Mouse (Mus musculus) cortical plate, adult 2 months (tissue): ENCODE data around the gene Npc1l1. TPM values are rescaled to one million over a fixed set of nuclear protein-coding genes. Genes with fewer than 3 reads are reported as not detected.
"Not testable (repeated sequence)": the region's sequence is repeated elsewhere in the genome, so short reads cannot be mapped to it uniquely, and the experiment has no call there.

Experiments used
- H3K27ac ChIP-seq: fragments of 200-500 bp; 2 replicates; pipeline ENCODE4 v1.5.1; 2012; ENCODE audit warnings: low read length, control low read depth, inconsistent platforms; ENCODE audit not compliant: insufficient read depth
- H3K4me1 ChIP-seq: fragments of 200-500 bp; 2 replicates; pipeline ENCODE4 v1.6.1; 2011; ENCODE audit warnings: low read length; ENCODE audit not compliant: control insufficient read depth, insufficient read depth
- H3K4me3 ChIP-seq: fragments of 200-500 bp; 2 replicates; pipeline ENCODE4 v1.5.1; 2011; ENCODE audit warnings: mild to moderate bottlenecking, low read length, control low read depth; ENCODE audit not compliant: insufficient read depth
- CTCF ChIP-seq: fragments of 200-500 bp; IDR thresholded peaks from 2 replicates; pipeline ENCODE4 v1.5.1; 2011; ENCODE audit warnings: mild to moderate bottlenecking, control low read depth, low read length; ENCODE audit not compliant: insufficient read depth; ENCODE audit errors: extremely low read depth
- POLR2A ChIP-seq: fragments of 200-500 bp; IDR thresholded peaks from 2 replicates; pipeline ENCODE4 v1.6.1; 2011; ENCODE audit warnings: mild to moderate bottlenecking, low read length, control low read depth; ENCODE audit not compliant: insufficient read depth; ENCODE audit errors: extremely low read depth
- polyA plus RNA-seq: library from polyadenylated mRNA; depleted of rRNA; stranded (reverse); fragments of >200 nt; gene quantifications from 2 replicates; pipeline ENCODE4 v1.2.3, GENCODE M21; 2012

Npc1l1 gene
- polyA plus RNA-seq, 1 experiment, result 2.0 TPM

DNA sequence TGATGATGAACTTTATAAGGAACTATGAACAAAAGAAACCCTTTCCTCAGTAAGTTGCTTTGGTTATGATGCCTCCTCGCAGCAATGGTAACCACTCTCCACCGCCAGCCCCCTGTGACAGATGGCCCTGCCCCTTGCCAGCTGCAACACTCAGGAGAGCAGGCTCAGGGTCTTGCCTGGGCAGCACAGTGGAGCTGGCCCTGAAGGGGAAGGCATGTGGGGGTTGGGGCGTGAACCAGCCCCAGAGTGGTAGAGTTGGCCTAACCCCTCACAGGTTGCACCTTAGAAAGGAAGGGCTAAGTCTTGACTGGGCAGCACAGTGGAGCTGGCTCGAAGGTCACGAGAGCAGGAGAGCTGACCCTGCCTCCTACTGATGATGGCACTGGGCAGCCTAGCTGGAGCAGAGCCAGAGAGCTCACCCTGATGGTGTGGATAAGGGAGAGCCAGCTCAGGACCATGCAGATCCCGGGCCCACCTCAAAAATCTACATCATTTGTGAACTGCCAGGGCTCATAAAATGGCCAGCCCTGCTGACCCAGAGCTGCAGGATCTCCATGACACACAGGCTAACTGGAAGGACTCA lies 26.6 kb upstream of the Npc1l1 start:
- no peak overlapping the region for H3K4me3 ChIP-seq
- no peak overlapping the region for H3K27ac ChIP-seq
- TF ChIP-seq POLR2A, result no peak
- no peak for TF ChIP-seq CTCF
- H3K4me1 ChIP-seq, result no peaks in the 10 kb centered on the region

GRCm38 (mm10) chr11:6254602-6255001 lies 24.7 kb upstream of the Npc1l1 start:
- not testable (repeated sequence) for H3K27ac ChIP-seq, H3K4me1 ChIP-seq, H3K4me3 ChIP-seq

DNA sequence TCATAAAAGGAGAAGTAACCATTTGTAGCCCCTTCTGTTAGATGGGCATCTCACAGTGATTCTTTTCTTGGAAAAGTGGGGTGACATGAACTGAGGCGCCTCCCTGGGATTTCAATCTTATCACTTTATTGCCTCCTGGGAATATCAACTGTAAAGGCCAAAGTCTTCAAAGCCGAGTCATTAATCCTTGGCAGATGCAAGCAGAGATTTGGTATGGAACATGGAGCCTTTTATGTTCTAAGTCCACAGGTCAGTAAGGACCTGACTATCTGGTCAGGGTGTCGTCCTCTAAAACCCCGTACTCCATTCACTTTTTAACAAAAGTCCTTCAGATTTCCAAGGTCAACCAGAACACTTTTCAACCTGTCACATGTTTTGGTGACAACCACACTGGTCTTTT lies 22.9 kb upstream of the Npc1l1 start:
- H3K4me3 ChIP-seq, result no peak overlapping the region
- H3K4me1 ChIP-seq, result no peaks in the 10 kb centered on the region
- TF ChIP-seq POLR2A (no peak), CTCF (no peak)
- no peak overlapping the region for H3K27ac ChIP-seq

DNA sequence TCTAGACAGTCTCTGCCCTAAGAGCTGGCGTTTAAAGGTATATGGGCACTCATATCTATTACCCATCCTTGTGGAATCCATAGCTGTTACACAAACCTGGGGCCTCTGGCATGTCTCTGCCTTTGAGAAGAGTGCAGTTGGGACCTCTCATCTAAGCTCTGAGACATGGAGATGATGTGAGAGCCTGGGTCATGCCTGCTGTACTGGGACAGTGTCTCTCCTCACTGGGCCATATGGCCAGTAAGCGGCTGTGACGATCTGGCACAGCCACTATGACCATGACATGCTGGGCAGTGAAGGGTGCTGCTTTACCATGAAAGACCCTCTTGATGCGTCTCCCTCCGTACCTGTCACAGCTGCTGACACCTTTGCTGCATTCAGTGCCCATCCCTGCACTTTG lies 22.3 kb upstream of the Npc1l1 start:
- H3K27ac ChIP-seq, result no peak overlapping the region
- TF ChIP-seq CTCF (no peak), POLR2A (no peak)
- no peak overlapping the region for H3K4me3 ChIP-seq
- H3K4me1 ChIP-seq, result no peaks in the 10 kb centered on the region

DNA sequence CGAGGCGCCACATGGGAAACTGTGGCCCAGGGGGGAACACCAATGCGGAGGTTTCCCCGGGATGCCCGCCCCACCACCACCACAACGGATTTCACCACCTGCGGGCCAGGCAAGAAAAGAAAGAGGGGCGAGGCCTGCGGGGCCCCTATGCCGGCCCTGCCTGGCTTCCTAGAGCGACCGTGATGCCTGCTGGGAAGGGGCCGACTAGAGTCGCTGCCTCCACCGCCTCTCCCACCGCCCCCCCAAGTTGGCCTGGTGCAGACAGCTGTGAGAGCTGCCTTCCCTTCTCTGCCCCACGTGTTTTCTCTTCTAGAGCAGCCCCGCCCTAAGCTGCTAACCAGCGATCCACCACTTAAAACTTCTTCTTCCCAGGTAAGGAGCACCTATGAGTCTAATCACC lies 14.8 kb upstream of the Npc1l1 start:
- no peak overlapping the region for H3K27ac ChIP-seq
- no peak for TF ChIP-seq POLR2A
- H3K4me3 ChIP-seq, result no peak overlapping the region
- no peaks in the 10 kb centered on the region for H3K4me1 ChIP-seq

GRCm38 (mm10) chr11:6233025-6233424 lies 3.1 kb upstream of the Npc1l1 start:
- TF ChIP-seq POLR2A (no peak), CTCF (no peak)
- Histone ChIP-seq H3K4me3 (no peak overlapping the region), H3K27ac (no peak overlapping the region), H3K4me1 (no peaks in the 10 kb centered on the region)

- no peak for TF ChIP-seq POLR2A
- TF ChIP-seq CTCF, result no peak
- no peak overlapping the region for H3K4me3 ChIP-seq
Observed at GRCm38 (mm10) chr11:6224541-6225229, 5.3 kb downstream of the Npc1l1 start.

GRCm38 (mm10) chr11:6222187-6222586 lies 7.8 kb downstream of the Npc1l1 start:
- Histone ChIP-seq H3K4me3 (no peak overlapping the region), H3K4me1 (no peaks in the 10 kb centered on the region), H3K27ac (no peak overlapping the region)
- no peak for TF ChIP-seq CTCF
- no peak for TF ChIP-seq POLR2A

More at GRCm38 (mm10) chr11:6224541-6225229, 5.3 kb downstream of the Npc1l1 start:
- Histone ChIP-seq H3K27ac (no peak overlapping the region), H3K4me1 (no peaks in the 10 kb centered on the region)

GRCm38 (mm10) chr11:6219967-6220366 lies 10.0 kb downstream of the Npc1l1 start:
- no peak for TF ChIP-seq CTCF
- TF ChIP-seq POLR2A, result no peak
- no peak overlapping the region for H3K4me3 ChIP-seq
- no peak overlapping the region for H3K27ac ChIP-seq
- H3K4me1 ChIP-seq, result no peaks in the 10 kb centered on the region

DNA sequence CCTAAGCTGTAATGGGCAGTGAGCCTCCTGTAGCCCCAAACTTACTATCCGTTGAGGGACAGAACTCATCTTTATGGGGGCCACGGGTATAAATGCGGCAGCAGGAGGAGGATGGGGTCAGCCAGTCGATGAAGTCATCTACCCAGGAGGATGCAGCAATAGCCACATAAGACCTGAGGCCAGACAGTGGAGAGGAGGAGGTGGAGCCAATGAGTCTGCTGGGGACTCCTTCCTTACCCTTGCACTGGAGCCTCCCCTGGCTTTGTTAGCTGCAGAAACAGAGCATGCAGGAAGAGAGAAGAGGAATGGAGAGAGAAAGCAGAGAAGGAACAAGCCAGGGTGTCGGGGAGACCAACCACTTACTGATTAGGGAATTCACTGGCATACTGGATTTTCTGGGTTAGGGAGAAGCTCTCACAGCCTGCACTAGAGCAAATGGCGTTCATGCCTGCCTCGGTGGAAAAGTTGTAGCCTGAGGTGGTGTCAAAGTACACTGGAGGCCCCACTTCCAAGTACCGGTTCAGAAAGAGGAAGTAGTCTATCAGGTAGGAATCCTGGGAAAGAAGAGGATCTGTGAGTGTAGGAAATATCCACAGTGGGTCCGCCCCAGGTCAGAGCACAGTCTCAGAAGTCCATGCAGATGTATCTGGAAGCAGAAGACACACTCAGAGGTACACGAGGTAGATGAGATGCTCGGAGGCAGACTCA lies 11.6 kb downstream of the Npc1l1 start:
- no peaks in the 10 kb centered on the region for H3K4me1 ChIP-seq
- no peak overlapping the region for H3K27ac ChIP-seq
- H3K4me3 ChIP-seq, result no peak overlapping the region
- TF ChIP-seq CTCF, result no peak
- TF ChIP-seq POLR2A, result no peak

- Histone ChIP-seq H3K4me1 (no peaks in the 10 kb centered on the region), H3K27ac (no peak overlapping the region), H3K4me3 (no peak overlapping the region)
- TF ChIP-seq CTCF (no peak), POLR2A (no peak)
Observed at GRCm38 (mm10) chr11:6216834-6217233, 13.1 kb downstream of the Npc1l1 start.
